Mouse (Mus musculus) megakaryocyte-erythroid progenitor cell, adult 5-6 weeks (primary cell): Measurements from ENCODE around the gene Rcan3. TPM values are rescaled to one million over a fixed set of nuclear protein-coding genes. Genes with fewer than 3 reads are reported as not detected.

Experiments
- ATAC-seq: replicated peaks from 2 replicates; pipeline ENCODE4 v1.8.0; 2016; ENCODE audit warnings: mild to moderate bottlenecking, inconsistent platforms; ENCODE audit not compliant: severe bottlenecking, poor library complexity, low FRiP score, low TSS enrichment
- total RNA-seq, 2 experiments: library from RNA; stranded (forward) in 1 of 2; stranded (reverse) in 1 of 2; fragments of 200-1000, 215-1000 nt in 1 of 2; fragments of >200 nt in 1 of 2; fragmentation: Nextera tagmentation in 1 of 2; gene quantifications; 2 replicates each; pipeline ENCODE4 v1.2.3; 2014 to 2017

Gene Rcan3
- 9.2 and 10.6 TPM in 2 replicates for total RNA-seq (2014; fragmentation: Nextera tagmentation)
- total RNA-seq (2017) = 8.6 and 9.3 TPM in 2 replicates

GRCm38 (mm10) chr4:135433443-135434394 lies at the start of gene Rcan3:
TSS of gene Rcan3 (minus strand) at chr4:135433853.
- peak; percentile 72 for ATAC-seq

DNA sequence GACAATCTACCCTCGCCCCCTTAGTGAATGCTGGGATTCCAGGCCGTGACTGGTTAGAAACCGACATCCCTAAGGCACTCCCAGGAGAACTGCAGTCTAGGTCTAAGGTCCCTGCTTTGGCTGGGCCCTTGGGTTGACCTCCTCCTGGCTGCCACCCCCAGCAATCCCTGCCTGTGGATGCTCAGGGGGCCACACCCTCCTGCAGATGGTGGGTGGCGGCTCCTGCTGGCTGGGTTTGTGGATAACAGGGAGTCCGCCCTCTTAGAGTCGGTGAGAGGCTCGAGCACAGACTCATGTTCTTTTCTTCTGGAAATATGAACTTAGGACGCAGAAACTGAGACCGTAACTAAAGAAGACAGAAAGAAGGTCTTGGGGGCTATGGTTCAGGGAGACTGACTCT lies 46.7 kb upstream of the Rcan3 start:
- peak; percentile 85 for ATAC-seq

DNA sequence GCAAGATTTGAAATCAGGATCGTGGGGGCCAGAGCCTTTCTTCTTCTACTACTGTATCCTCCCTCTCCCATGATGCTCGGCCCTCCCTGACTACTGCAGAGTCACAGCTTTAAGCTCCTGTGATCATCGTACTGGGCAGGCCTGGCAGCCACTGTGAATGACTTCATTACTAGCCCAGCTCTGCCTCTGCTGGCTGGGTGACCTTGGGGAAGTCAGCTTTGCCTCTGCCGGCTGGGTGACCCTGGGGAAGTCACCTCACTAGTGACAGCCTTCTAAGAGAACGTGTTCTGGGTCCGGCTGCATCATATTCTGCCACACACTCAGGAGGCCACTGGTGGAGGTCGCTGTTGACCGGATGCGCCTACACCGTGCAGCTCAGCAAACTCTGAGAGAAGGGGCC lies 44.2 kb upstream of the Rcan3 start:
- ATAC-seq = no peak

- ATAC-seq = no peak
Measured at GRCm38 (mm10) chr4:135463406-135463805, 29.8 kb upstream of the Rcan3 start.

GRCm38 (mm10) chr4:135453572-135453971 lies 19.9 kb upstream of the Rcan3 start:
- ATAC-seq = no peak

DNA sequence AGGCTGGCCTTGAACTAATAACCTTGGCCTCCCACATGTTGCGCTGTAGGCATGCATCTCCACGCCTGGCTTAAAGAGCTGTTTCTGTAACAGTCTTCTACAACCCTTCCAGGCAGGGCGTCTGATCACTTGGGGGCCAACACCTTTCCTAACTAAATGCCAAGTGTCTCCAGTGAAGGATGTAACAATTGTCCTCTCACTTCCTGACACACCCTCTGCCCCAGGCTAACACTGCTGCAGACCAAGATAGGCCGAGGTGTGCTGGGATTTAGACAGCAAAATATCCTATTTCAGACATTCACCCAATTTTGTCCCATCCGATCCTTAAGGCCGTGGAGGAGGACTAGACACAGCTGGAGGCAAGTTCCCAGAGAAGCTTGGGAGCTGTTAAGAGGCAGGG lies 19.5 kb upstream of the Rcan3 start:
- ATAC-seq = no peak

GRCm38 (mm10) chr4:135451360-135452015 lies 17.8 kb upstream of the Rcan3 start:
- ATAC-seq = no peak

DNA sequence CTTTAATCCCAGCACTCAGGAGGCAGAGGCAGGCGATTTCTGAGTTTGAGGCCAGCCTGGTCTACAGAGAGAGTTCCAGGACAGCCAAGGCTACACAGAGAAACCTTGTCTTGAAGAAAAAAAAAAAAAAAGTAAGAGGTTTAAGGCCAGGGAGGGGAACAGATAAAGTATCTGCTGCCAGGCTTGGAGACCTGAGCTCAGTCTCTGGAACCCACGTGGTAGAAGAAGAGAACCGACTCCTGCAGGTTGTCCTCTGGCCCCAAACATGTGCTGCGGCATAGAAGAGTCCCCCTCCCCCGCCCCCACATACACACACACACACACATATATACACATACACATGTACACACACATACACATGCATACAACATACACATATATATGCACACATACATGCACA lies 8.8 kb upstream of the Rcan3 start:
- no peak for ATAC-seq

DNA sequence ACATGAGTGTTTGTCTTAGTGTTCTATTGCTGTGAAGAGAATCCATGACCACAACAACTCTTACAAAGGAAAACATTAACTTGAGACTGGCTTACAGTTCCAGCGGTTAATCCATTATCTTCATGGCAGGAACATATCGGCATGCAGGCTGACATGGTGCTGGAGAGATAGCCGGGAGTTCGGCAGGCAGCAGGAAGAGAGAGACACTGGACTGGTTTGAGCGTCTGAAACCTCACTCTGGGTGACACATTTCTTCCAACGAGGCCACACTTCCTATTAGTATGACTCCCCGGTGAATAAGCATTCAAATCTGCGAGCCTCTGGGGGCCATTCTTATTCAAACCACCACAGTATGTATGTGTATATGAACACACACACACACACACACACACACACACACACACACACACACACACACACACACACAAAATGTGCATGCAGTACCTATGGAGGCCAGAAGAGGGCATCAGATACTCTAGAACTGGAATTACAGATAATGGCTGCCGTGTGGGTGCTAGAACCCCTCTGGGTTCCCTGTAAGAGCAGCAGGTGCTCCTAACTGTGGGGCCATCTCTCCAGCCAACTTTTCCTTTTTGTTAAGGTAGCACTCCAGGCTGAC lies 6.4 kb upstream of the Rcan3 start:
- ATAC-seq = peak; percentile 85

GRCm38 (mm10) chr4:135439188-135439647 lies 5.6 kb upstream of the Rcan3 start:
- ATAC-seq = peak; percentile 88

- ATAC-seq = no peak
Measured at GRCm38 (mm10) chr4:135437924-135438323, 4.3 kb upstream of the Rcan3 start.

- no peak for ATAC-seq
Measured at GRCm38 (mm10) chr4:135436291-135436690, 2.6 kb upstream of the Rcan3 start.

GRCm38 (mm10) chr4:135434395-135434789 lies 739 bp upstream of the Rcan3 start:
- 0 out of 2 replicates have a peak, but pooled peaks have one; percentile 9 for ATAC-seq

- no peak for ATAC-seq
Measured at GRCm38 (mm10) chr4:135433086-135433442, 589 bp downstream of the Rcan3 start.

DNA sequence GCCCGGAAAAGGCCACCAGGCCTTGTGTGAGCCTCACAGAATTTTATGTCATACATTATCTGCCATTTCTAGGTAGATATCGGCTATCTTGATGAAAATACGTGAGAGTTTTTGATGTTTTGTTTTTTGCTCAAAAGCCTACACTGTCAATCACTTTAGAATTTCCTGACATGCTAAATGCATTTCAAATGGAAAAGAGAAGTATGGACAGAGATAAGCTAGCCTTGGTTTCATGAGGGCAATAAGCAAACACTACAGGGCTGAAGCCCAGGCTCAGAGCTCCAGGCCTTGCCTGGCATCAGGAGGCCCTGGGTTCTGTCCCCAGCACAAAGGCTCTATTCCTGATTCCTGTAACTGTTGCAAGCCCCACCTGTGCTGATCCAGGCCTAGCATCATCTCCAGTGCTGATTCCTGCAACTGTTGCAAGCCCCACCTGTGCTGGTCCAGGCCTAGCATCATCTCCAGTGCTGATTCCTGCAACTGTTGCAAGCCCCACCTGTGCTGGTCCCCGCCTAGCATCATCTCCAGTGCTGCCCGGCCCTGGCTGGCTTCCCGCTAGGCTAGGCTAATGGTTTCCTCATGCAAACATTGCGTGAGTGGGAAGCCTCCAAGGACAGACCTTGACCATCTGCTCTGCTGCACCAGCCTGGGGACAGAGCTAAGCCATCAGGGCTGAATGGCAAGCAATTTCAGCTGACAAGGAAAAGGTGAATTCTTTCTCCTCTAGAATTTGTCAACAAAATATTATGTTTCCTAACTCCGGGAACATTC lies 3.5 kb downstream of the Rcan3 start:
- ATAC-seq = no peak

GRCm38 (mm10) chr4:135429383-135429782 lies 4.3 kb downstream of the Rcan3 start:
- no peak for ATAC-seq

GRCm38 (mm10) chr4:135426587-135426986 lies 7.1 kb downstream of the Rcan3 start:
- no peak for ATAC-seq

GRCm38 (mm10) chr4:135425625-135426024 lies 8.0 kb downstream of the Rcan3 start:
- ATAC-seq = no peak

- no peak for ATAC-seq
Measured at GRCm38 (mm10) chr4:135420961-135421360, 12.7 kb downstream of the Rcan3 start.
